Mouse (Mus musculus): Measurements from ENCODE around the gene Cep89.

Gene Cep89

GRCm38 (mm10) chr7:35376623-35377022 lies 20.2 kb upstream of the Cep89 start:
- no peak for TF ChIP-seq NANOG (IDR thresholded peaks at IDR 0.05; ENCODE audit: borderline replicate concordance, low read length)
- H3K4me3 ChIP-seq (replicated peaks; ENCODE audit: low read length): no peak overlapping the region
- H3K4me1 ChIP-seq (replicated peaks; ENCODE audit: low read depth, low read length): peaks cover 66% of the 10 kb centered on the region
- H3K36me3 ChIP-seq (ENCODE audit: insufficient read depth, low read length): peaks cover 25% of the 10 kb centered on the region
- H3K27me3 ChIP-seq (ENCODE audit: insufficient read depth, low read length): 0 out of 2 replicates have a peak, but pooled peaks cover 3% of the 10 kb centered on the region
- no peaks in the 10 kb centered on the region for H3K9me3 ChIP-seq (ENCODE audit: low read length)

DNA sequence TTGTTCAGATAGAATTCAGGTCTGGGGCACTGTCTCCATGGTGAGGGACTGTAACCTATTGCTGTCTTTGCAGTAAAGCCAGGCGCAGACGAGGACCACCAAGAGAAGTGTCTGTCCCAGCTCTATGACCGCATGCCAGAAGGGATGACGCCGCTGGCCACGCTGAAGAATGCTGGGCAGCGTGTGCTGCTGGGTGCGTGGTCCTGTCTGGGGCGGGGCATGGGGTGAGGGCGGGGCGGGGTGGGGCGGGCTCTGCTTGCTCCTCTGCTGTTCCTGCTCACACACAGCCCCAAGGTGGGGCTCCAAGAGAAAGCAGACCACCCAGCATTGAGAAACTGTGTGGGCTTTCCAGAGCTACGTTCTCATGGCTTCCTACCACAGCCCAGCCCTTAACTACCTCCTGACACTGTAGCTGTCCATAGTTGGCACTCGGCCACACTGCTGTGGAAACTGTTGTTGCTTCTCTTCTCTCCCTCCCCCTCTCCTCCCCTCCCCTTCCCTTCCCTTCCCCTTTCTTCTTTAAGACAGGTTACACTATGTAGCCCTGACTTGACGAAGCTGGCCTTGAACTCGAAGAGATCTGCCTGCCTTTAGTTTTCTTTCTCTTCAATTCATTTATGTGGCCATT lies 17.2 kb upstream of the Cep89 start:
- H3K36me3 ChIP-seq (ENCODE audit: insufficient read depth, low read length): peaks cover 22% of the 10 kb centered on the region
- no peak overlapping the region; the same call in 1 of the 2 replicates for H3K4me3 ChIP-seq (replicated peaks; ENCODE audit: low read length)
- no peaks in the 10 kb centered on the region for H3K27me3 ChIP-seq (ENCODE audit: insufficient read depth, low read length)
- H3K9me3 ChIP-seq (ENCODE audit: low read length): no peaks in the 10 kb centered on the region
- no peak for TF ChIP-seq NANOG (IDR thresholded peaks at IDR 0.05; ENCODE audit: borderline replicate concordance, low read length)
- TF ChIP-seq CTCF (conservative IDR thresholded peaks at IDR 0.05; ENCODE audit: low read length): no peak
- no peak for TF ChIP-seq POU5F1 (IDR thresholded peaks at IDR 0.05; ENCODE audit: borderline replicate concordance, low read length)
- H3K4me1 ChIP-seq (replicated peaks; ENCODE audit: low read depth, low read length): peaks cover 63% of the 10 kb centered on the region

DNA sequence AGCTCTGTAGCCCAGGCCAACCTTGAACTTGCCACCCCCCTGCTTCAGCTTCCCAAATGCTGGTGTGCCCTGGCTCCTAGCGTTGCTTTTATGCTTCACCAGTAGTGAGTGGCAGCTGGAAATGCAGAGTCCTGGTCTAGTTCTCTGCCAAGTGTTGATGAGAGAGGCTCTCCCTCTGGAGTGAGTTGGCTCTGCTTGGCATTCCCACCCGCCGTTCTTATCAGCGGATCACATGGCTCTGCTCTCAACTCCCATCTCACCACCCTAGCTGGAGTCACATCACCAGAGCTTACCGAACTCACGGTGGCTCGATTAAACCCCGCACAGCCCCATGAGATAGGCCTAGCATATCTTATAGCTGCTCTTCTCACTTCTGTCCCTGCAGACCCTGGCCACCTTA lies 16.5 kb upstream of the Cep89 start:
- TF ChIP-seq POU5F1 (IDR thresholded peaks at IDR 0.05; ENCODE audit: borderline replicate concordance, low read length) (no peak), NANOG (IDR thresholded peaks at IDR 0.05; ENCODE audit: borderline replicate concordance, low read length) (no peak), CTCF (conservative IDR thresholded peaks at IDR 0.05; ENCODE audit: low read length) (no peak)
- no peaks in the 10 kb centered on the region for H3K27me3 ChIP-seq (ENCODE audit: insufficient read depth, low read length)
- peaks cover 21% of the 10 kb centered on the region for H3K36me3 ChIP-seq (ENCODE audit: insufficient read depth, low read length)
- H3K9me3 ChIP-seq (ENCODE audit: low read length): no peaks in the 10 kb centered on the region
- H3K4me3 ChIP-seq (replicated peaks; ENCODE audit: low read length): no peak overlapping the region
- H3K4me1 ChIP-seq (replicated peaks; ENCODE audit: low read depth, low read length): peaks cover 59% of the 10 kb centered on the region

- Histone ChIP-seq H3K27me3 (ENCODE audit: insufficient read depth, low read length) (no peaks in the 10 kb centered on the region), H3K4me1 (replicated peaks; ENCODE audit: low read depth, low read length) (peaks cover 67% of the 10 kb centered on the region), H3K36me3 (ENCODE audit: insufficient read depth, low read length) (peaks cover 19% of the 10 kb centered on the region), H3K9me3 (ENCODE audit: low read length) (no peaks in the 10 kb centered on the region), H3K4me3 (replicated peaks; ENCODE audit: low read length) (peak overlapping the region; percentile 57; the same call in 1 of the 2 replicates)
- TF ChIP-seq CTCF (conservative IDR thresholded peaks at IDR 0.05; ENCODE audit: low read length): no peak
- no peak for TF ChIP-seq NANOG (IDR thresholded peaks at IDR 0.05; ENCODE audit: borderline replicate concordance, low read length)
Observed at GRCm38 (mm10) chr7:35381861-35382260, 15.0 kb upstream of the Cep89 start.

- TF ChIP-seq CTCF (conservative IDR thresholded peaks at IDR 0.05; ENCODE audit: low read length) (no peak), NANOG (IDR thresholded peaks at IDR 0.05; ENCODE audit: borderline replicate concordance, low read length) (no peak), POU5F1 (IDR thresholded peaks at IDR 0.05; ENCODE audit: borderline replicate concordance, low read length) (no peak)
- H3K4me1 ChIP-seq (replicated peaks; ENCODE audit: low read depth, low read length): peaks cover 73% of the 10 kb centered on the region
- peaks cover 24% of the 10 kb centered on the region for H3K36me3 ChIP-seq (ENCODE audit: insufficient read depth, low read length)
- peak overlapping the region; percentile 61 for H3K4me3 ChIP-seq (replicated peaks; ENCODE audit: low read length)
- H3K9me3 ChIP-seq (ENCODE audit: low read length): no peaks in the 10 kb centered on the region
- no peaks in the 10 kb centered on the region for H3K27me3 ChIP-seq (ENCODE audit: insufficient read depth, low read length)
Observed at GRCm38 (mm10) chr7:35382706-35383353, 14.0 kb upstream of the Cep89 start.

DNA sequence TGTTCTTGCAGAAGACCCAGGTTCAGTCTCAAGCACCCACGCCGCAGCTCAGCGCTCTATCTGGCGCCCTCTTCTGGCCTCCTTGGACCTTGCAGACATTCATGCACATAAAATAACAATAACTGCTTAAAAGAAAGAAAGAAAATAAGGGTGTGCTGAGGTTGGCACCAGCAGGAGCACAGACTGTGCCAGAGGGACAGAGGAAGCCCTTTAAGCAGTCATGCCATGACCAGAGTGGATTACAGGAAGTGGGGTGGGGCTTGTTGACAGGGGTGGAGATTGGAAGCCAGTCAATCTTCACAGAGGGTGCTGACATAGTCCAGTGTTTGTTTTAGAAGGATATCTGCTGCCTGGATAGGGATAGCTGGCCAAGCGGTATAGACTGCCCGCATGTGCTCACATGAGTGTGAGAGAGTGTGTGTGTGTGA lies 10.3 kb upstream of the Cep89 start:
- peaks cover 77% of the 10 kb centered on the region for H3K4me1 ChIP-seq (replicated peaks; ENCODE audit: low read depth, low read length)

DNA sequence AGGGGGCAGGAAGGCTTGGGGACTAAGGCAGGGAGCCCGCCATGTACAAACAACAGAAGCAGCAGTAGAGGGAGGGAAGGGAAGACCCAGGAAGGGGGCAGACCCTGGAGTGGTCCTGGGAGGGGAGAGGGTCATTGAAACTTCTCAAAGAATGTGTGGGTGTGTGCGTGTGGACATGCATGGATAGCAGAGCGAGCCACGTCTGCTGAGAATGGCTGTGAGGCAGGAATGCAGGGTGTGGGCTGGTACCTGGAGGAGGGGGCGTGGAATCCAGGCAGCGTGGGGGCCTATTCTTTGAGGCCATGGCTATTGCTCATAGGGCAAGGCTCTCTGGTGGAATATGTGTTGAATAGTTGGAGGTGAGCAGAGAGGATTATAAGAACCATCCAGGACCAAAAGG lies 8.1 kb upstream of the Cep89 start:
- peaks cover 73% of the 10 kb centered on the region for H3K4me1 ChIP-seq (replicated peaks; ENCODE audit: low read depth, low read length)
- no peaks in the 10 kb centered on the region for H3K27me3 ChIP-seq (ENCODE audit: insufficient read depth, low read length)
- peaks cover 56% of the 10 kb centered on the region for H3K36me3 ChIP-seq (ENCODE audit: insufficient read depth, low read length)
- peak overlapping the region; percentile 51 for H3K4me3 ChIP-seq (replicated peaks; ENCODE audit: low read length)
- TF ChIP-seq POU5F1 (IDR thresholded peaks at IDR 0.05; ENCODE audit: borderline replicate concordance, low read length) (no peak), CTCF (conservative IDR thresholded peaks at IDR 0.05; ENCODE audit: low read length) (no peak), NANOG (IDR thresholded peaks at IDR 0.05; ENCODE audit: borderline replicate concordance, low read length) (no peak)
- no peaks in the 10 kb centered on the region for H3K9me3 ChIP-seq (ENCODE audit: low read length)

More for the DNA sequence above, 10.3 kb upstream of the Cep89 start:
- H3K4me3 ChIP-seq (replicated peaks; ENCODE audit: low read length): no peak overlapping the region
- peak; percentile 85 for TF ChIP-seq CTCF (conservative IDR thresholded peaks at IDR 0.05; ENCODE audit: low read length)
- TF ChIP-seq NANOG (IDR thresholded peaks at IDR 0.05; ENCODE audit: borderline replicate concordance, low read length): no peak
- no peaks in the 10 kb centered on the region for H3K9me3 ChIP-seq (ENCODE audit: low read length)
- H3K36me3 ChIP-seq (ENCODE audit: insufficient read depth, low read length): peaks cover 37% of the 10 kb centered on the region
- H3K27me3 ChIP-seq (ENCODE audit: insufficient read depth, low read length): no peaks in the 10 kb centered on the region

GRCm38 (mm10) chr7:35392935-35393334 lies 3.9 kb upstream of the Cep89 start:
- H3K4me1 ChIP-seq (replicated peaks; ENCODE audit: low read depth, low read length): peaks cover 80% of the 10 kb centered on the region
- peak; percentile 52 for TF ChIP-seq CTCF (conservative IDR thresholded peaks at IDR 0.05; ENCODE audit: low read length)
- TF ChIP-seq POU5F1 (IDR thresholded peaks at IDR 0.05; ENCODE audit: borderline replicate concordance, low read length): no peak
- no peaks in the 10 kb centered on the region for H3K9me3 ChIP-seq (ENCODE audit: low read length)
- peaks cover 50% of the 10 kb centered on the region for H3K36me3 ChIP-seq (ENCODE audit: insufficient read depth, low read length)
- 0 out of 2 replicates have a peak overlapping the region, but pooled peaks have one; percentile 39 for H3K4me3 ChIP-seq (replicated peaks; ENCODE audit: low read length)
- no peaks in the 10 kb centered on the region for H3K27me3 ChIP-seq (ENCODE audit: insufficient read depth, low read length)

All from E14TG2a.4 (cell line).